Mouse (Mus musculus) embryonic fibroblast, embryonic 13.5 days (primary cell): ENCODE results near the gene Rreb1. TPM values are rescaled to one million over a fixed set of nuclear protein-coding genes. Genes with fewer than 3 reads are reported as not detected.
A peak's percentile ranks its signal among the peaks of the same experiment; 100 is the strongest.

Source experiments
- H3K27ac ChIP-seq: 2 replicates; pipeline ENCODE4 v1.5.1; 2012; ENCODE audit warnings: low read length, control low read depth, inconsistent platforms; ENCODE audit not compliant: insufficient read depth
- H3K4me1 ChIP-seq: 2 replicates; pipeline ENCODE4 v1.6.1; 2011; ENCODE audit warnings: low read length; ENCODE audit not compliant: control insufficient read depth, insufficient read depth
- H3K4me3 ChIP-seq: 2 replicates; pipeline ENCODE4 v1.5.1; 2011; ENCODE audit warnings: mild to moderate bottlenecking, control low read depth, low read length; ENCODE audit not compliant: insufficient read depth
- CTCF ChIP-seq: IDR thresholded peaks from 2 replicates; pipeline ENCODE4 v1.5.1; 2011; ENCODE audit warnings: mild to moderate bottlenecking, control low read depth, low read length, moderate library complexity, borderline replicate concordance; ENCODE audit not compliant: insufficient read depth
- POLR2A ChIP-seq: IDR thresholded peaks from 2 replicates; pipeline ENCODE4 v1.6.1; 2011; ENCODE audit warnings: low read depth, mild to moderate bottlenecking, control low read depth, low read length, moderate library complexity
- polyA plus RNA-seq: library from polyadenylated mRNA; stranded (reverse); fragments of >200 nt; gene quantifications from 2 replicates; pipeline ENCODE4 v1.2.4, GENCODE M21; 2011; ENCODE audit warnings: low read depth; ENCODE audit not compliant: missing spikeins, insufficient read length

The Rreb1 gene
- polyA plus RNA-seq, 1 experiment, result 14.1 TPM

DNA sequence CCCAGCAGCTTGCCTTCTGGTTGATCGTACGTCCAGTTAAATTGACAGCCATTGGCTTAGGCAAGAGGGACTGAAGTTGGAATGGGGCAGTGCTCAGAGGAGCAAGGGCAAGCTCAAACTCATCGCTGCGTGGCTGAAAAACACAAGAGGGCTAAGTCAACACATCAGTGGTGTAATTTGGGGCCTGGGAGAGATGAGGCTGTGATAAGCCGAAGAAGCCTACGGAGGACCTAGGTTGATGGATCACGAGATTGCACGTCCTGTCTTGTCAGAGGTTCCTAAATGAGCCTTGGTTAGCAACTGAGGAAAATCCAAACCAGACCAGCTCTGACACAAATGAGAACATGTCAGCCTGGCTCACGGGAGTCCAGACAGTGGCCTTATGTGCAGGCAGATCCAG is 184.3 kb downstream of the Rreb1 start:
- peaks cover 5% of the 10 kb centered on the region; the same call in 1 of the 2 replicates for H3K4me1 ChIP-seq
- no peak overlapping the region for H3K27ac ChIP-seq
- no peak overlapping the region for H3K4me3 ChIP-seq
- TF ChIP-seq CTCF, result no peak
- no peak for TF ChIP-seq POLR2A

- H3K27ac ChIP-seq, result no peak overlapping the region
- no peak for TF ChIP-seq CTCF
- TF ChIP-seq POLR2A, result peak; percentile 48; the same call in 1 of the 2 replicates
- peaks cover 5% of the 10 kb centered on the region; the same call in 1 of the 2 replicates for H3K4me1 ChIP-seq
- peak overlapping the region; percentile 21; the same call in 1 of the 2 replicates for H3K4me3 ChIP-seq
Measured at GRCm38 (mm10) chr13:37963354-37964007, 185.3 kb downstream of the Rreb1 start.

DNA sequence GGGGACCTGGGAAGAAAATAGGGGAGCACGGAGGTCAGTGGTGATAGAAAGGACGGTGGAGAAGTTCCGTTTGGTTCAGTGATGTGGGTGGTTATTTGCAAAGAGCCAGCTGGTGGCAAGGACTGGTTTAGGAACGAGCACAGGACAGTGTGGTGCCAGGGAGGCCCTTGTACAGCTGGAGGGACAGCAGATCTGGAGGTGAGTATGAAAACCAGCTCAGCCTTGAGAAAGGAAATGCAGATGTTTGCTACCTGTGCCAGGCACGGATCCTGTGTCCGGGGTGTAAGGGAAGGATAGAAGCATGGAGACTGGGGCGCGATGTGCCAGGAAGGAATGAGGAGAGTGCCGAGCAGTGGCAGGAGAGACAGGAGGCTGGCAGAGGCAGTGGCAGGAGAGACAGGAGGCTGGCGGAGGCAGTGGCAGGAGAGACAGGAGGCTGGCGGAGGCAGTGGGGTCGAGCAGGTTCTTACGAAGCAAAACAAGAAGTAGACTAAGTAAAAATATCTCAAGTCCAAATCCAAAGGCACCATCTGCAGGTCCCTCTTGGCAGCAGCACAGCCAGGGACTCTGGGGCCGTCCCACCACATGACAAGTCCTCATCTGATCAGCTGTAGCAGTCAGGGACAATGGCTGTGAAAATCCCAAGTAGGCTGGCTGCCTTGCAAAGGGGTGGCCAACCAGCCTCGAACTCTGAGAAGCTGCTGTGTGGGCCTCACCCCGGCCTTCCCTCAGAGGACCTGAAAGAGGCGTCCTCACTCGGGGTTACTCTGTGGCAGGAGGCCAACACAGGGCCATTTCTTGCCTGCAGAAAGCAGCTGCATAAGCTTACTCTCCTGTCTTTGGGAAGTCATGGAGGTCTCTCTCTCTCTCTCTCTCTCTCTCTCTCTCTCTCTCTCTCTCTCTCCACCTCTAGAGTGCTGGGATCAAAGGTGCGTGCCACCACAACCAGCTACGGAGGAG is 186.2 kb downstream of the Rreb1 start:
- H3K27ac ChIP-seq, result no peak overlapping the region

GRCm38 (mm10) chr13:37965126-37965914 is 187.1 kb downstream of the Rreb1 start:
- TF ChIP-seq POLR2A (no peak), CTCF (no peak)
- Histone ChIP-seq H3K4me1 (peaks cover 5% of the 10 kb centered on the region; the same call in 1 of the 2 replicates), H3K27ac (no peak overlapping the region), H3K4me3 (no peak overlapping the region)

More for the DNA sequence above, 186.2 kb downstream of the Rreb1 start:
- no peak for TF ChIP-seq POLR2A
- TF ChIP-seq CTCF, result no peak
- Histone ChIP-seq H3K4me1 (peaks cover 5% of the 10 kb centered on the region; the same call in 1 of the 2 replicates), H3K4me3 (peak overlapping the region; percentile 21; the same call in 1 of the 2 replicates)

GRCm38 (mm10) chr13:37966256-37967051 is 188.3 kb downstream of the Rreb1 start:
- Histone ChIP-seq H3K4me1 (peaks cover 5% of the 10 kb centered on the region; the same call in 1 of the 2 replicates), H3K27ac (no peak overlapping the region), H3K4me3 (no peak overlapping the region)
- TF ChIP-seq CTCF (no peak), POLR2A (no peak)

DNA sequence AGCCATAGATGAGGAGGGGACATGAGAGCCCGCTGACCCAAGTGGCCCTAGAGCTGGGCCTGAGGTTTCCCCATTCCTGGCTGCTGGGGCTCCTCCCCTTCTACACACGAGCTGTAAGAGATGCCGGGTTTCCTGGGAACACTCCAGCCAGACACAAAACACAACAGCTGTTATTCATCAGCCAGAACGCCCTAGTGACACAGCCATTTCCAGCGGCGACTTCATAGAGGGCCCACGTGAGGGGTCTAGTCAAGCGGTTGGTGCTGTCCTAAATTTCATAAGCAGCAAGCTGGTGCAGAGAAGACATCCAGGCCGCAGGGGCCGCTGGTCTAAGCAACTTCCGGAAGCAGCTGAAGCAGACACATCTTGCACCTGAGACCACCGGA is 188.8 kb downstream of the Rreb1 start:
- TF ChIP-seq POLR2A (no peak), CTCF (no peak)
- peaks cover 5% of the 10 kb centered on the region; the same call in 1 of the 2 replicates for H3K4me1 ChIP-seq
- no peak overlapping the region for H3K27ac ChIP-seq
- H3K4me3 ChIP-seq, result no peak overlapping the region

- Histone ChIP-seq H3K4me3 (no peak overlapping the region), H3K27ac (no peak overlapping the region), H3K4me1 (peaks cover 5% of the 10 kb centered on the region; the same call in 1 of the 2 replicates)
- TF ChIP-seq POLR2A (no peak), CTCF (no peak)
Measured at GRCm38 (mm10) chr13:37967565-37967964, 189.4 kb downstream of the Rreb1 start.

- no peak overlapping the region for H3K4me3 ChIP-seq
- no peak for TF ChIP-seq POLR2A
- TF ChIP-seq CTCF, result peak; percentile 83; the same call in 1 of the 2 replicates
- no peak overlapping the region for H3K27ac ChIP-seq
- no peaks in the 10 kb centered on the region for H3K4me1 ChIP-seq
Measured at GRCm38 (mm10) chr13:37969337-37969736, 191.1 kb downstream of the Rreb1 start.

GRCm38 (mm10) chr13:37969988-37970387 is 191.8 kb downstream of the Rreb1 start:
- Histone ChIP-seq H3K4me1 (no peaks in the 10 kb centered on the region), H3K27ac (no peak overlapping the region), H3K4me3 (no peak overlapping the region)
- TF ChIP-seq CTCF (no peak), POLR2A (no peak)
